Mouse (Mus musculus) embryonic facial prominence, embryonic 14.5 days (tissue): Measurements from ENCODE around the gene Ring1. TPM values are rescaled to one million over a fixed set of nuclear protein-coding genes. Genes with fewer than 3 reads are reported as not detected.

Experiments used
- ATAC-seq: fragments of 200-750 bp; cut with Nextera tagmentation; 2 replicates; pipeline ENCODE4 v1.8.0; 2017; ENCODE audit warnings: low read depth, moderate number of reproducible peaks, moderate TSS enrichment
- DNase-seq: peaks from one replicate; pipeline ENCODE4 v3.0.0-alpha.2; 2015; ENCODE audit warnings: low spot score
- H3K27ac ChIP-seq: fragments of 300-500 bp; sonication (generic); replicated peaks from 2 replicates; pipeline ENCODE4 v1.5.1; 2014; ENCODE audit warnings: low read depth, mild to moderate bottlenecking, low read length, moderate library complexity
- H3K27me3 ChIP-seq: fragments of 300-500 bp; sonication (generic); replicated peaks from 2 replicates; pipeline ENCODE4 v1.6.1; 2014; ENCODE audit warnings: low read length; ENCODE audit not compliant: control insufficient read depth, insufficient read depth
- H3K36me3 ChIP-seq: fragments of 300-500 bp; sonication (generic); 2 replicates; pipeline ENCODE4 v1.6.1; 2014; ENCODE audit warnings: low read length, mixed read lengths; ENCODE audit not compliant: control insufficient read depth, insufficient read depth
- H3K4me1 ChIP-seq: fragments of 300-500 bp; sonication (generic); 2 replicates; pipeline ENCODE4 v1.6.1; 2014; ENCODE audit warnings: antibody characterized with exemption, low read length; ENCODE audit not compliant: control insufficient read depth, insufficient read depth
- H3K4me2 ChIP-seq: fragments of 300-500 bp; sonication (generic); 2 replicates; pipeline ENCODE4 v1.6.1; 2014; ENCODE audit warnings: low read depth, mild to moderate bottlenecking, low read length, moderate library complexity, mixed read lengths
- H3K4me3 ChIP-seq: fragments of 300-500 bp; sonication (generic); 2 replicates; pipeline ENCODE4 v1.5.1; 2014; ENCODE audit warnings: low read depth, mild to moderate bottlenecking, low read length
- H3K9ac ChIP-seq: fragments of 300-500 bp; sonication (generic); 2 replicates; pipeline ENCODE4 v1.6.1; 2014; ENCODE audit warnings: low read depth, mild to moderate bottlenecking, low read length, moderate library complexity, mixed read lengths
- H3K9me3 ChIP-seq: fragments of 300-500 bp; sonication (generic); 2 replicates; pipeline ENCODE4 v1.6.1; 2016; ENCODE audit warnings: low read length; ENCODE audit not compliant: control insufficient read depth
- WGBS: fragments of 180-500 bp; shearing (Covaris S2); extraction: QIAGEN DNeasy Blood & Tissue Kit; methylation state at CpG from one replicate; pipeline ENCODE4 v1.1.7; 2014; 5-methylcytosine and 5-hydroxymethylcytosine counted together
- polyA plus RNA-seq: library from polyadenylated mRNA; unstranded; fragments of >200 nt; fragmentation: Nextera tagmentation; extraction: Ambion mirVana; gene quantifications from 2 replicates; pipeline ENCODE4 v1.2.1, GENCODE M21; 2014

Gene Ring1
- polyA plus RNA-seq, 1 experiment from 2014 or later = 6.0 TPM

DNA sequence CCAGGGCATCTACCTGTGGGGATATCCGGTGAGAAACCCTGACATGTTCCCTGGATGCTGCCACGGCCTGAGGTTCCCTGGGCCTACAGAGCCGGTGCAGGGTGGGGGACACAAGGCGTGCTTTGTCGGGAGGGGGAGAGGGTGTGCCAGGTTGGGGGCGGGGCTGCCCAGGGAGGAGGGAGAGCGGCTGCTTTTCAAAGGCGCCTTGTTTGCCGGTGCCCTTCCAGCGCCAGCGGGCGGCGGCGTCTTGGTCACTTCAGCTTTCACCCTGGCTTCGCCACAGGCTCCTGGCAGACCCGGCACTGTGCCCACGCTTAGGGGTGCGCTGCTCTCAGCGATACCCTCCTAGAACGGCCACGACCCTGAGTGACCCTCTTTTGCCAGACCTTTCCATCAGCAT lies 14.0 kb upstream of the Ring1 start:
- Histone ChIP-seq H3K36me3 (peaks cover 47% of the 10 kb centered on the region), H3K4me2 (peak overlapping the region; percentile 44), H3K27me3 (peaks cover 4% of the 10 kb centered on the region; the same call in 1 of the 2 replicates), H3K4me1 (peaks cover 11% of the 10 kb centered on the region; the same call in 1 of the 2 replicates), H3K4me3 (peak overlapping the region; percentile 32), H3K27ac (peak overlapping the region; percentile 44; the same call in 1 of the 2 replicates), H3K9ac (peak overlapping the region; percentile 58; the same call in 1 of the 2 replicates), H3K9me3 (no peaks in the 10 kb centered on the region)
- WGBS = 12% methylated on average over 11 of the region's 21 CpGs
- peak; percentile 39; the same call in 1 of the 2 replicates for ATAC-seq
- peak; percentile 61 for DNase-seq

DNA sequence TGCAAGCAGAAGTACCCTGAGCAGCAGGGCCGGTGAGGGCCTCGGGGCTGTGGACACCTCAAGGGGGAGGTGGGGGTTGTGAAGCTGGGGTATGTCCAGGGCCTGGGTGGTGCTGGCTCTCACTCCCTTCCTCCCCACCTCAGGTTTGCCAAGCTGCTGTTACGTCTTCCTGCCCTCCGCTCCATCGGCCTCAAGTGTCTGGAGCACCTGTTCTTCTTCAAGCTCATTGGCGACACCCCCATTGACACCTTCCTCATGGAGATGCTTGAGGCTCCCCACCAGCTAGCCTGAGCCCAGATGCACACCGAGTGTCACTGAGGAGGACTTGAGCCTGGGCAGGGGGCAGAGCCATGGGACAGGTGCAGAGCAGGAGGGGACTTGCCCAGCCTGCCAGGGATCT lies 12.8 kb upstream of the Ring1 start:
- no peak overlapping the region for H3K27ac ChIP-seq

DNA sequence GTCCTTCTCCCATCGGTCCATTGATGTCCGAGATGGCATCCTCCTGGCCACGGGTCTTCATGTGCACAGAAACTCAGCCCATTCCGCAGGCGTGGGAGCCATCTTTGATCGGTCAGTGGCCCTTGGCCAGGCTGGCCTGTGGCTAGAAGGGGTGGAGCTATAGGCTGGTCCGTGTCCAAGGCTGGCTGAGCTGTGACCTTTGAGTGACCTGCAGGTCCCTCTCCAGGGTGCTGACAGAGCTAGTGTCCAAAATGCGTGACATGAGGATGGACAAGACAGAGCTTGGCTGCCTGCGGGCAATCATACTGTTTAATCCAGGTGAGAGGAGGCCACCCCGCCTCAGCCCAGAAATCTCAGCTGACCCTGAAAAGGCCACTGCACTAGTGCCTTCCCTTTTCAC lies 12.2 kb upstream of the Ring1 start:
- H3K27me3 ChIP-seq = peaks cover 4% of the 10 kb centered on the region; the same call in 1 of the 2 replicates
- peaks cover 48% of the 10 kb centered on the region for H3K36me3 ChIP-seq
- no peak overlapping the region for H3K4me2 ChIP-seq
- peaks cover 20% of the 10 kb centered on the region for H3K4me1 ChIP-seq
- no peak for ATAC-seq
- 75% methylated on average over 10 of the region's 10 CpGs for WGBS
- H3K9me3 ChIP-seq = no peaks in the 10 kb centered on the region
- H3K27ac ChIP-seq = no peak overlapping the region
- no peak overlapping the region for H3K4me3 ChIP-seq
- DNase-seq = no peak
- no peak overlapping the region for H3K9ac ChIP-seq

More for the DNA sequence above, 12.8 kb upstream of the Ring1 start:
- WGBS = 93% methylated on average over 6 of the region's 7 CpGs
- H3K36me3 ChIP-seq = peaks cover 48% of the 10 kb centered on the region
- no peak overlapping the region for H3K4me3 ChIP-seq
- no peak overlapping the region for H3K9ac ChIP-seq
- no peak for ATAC-seq
- H3K4me1 ChIP-seq = peaks cover 20% of the 10 kb centered on the region
- H3K27me3 ChIP-seq = peaks cover 4% of the 10 kb centered on the region; the same call in 1 of the 2 replicates
- no peak for DNase-seq
- no peaks in the 10 kb centered on the region for H3K9me3 ChIP-seq
- H3K4me2 ChIP-seq = no peak overlapping the region

DNA sequence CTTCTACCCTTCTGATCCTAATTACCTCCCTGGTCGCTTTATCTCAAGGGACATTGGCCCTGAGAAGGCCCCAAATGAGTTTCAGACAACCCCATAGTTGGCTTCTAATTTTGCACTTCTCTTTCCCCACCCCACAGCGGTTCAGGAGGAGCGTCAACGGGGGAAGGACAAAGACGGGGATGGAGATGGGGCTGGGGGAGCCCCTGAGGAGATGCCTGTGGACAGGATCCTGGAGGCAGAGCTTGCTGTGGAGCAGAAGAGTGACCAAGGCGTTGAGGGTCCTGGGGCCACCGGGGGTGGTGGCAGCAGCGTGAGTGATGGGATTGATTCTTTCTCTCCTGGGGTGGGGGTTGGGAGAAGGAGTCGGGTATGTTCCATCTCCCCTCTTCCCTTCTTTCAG lies 11.0 kb upstream of the Ring1 start:
- Histone ChIP-seq H3K9me3 (no peaks in the 10 kb centered on the region), H3K4me3 (no peak overlapping the region), H3K4me2 (no peak overlapping the region), H3K4me1 (peaks cover 20% of the 10 kb centered on the region), H3K9ac (no peak overlapping the region), H3K36me3 (peaks cover 48% of the 10 kb centered on the region), H3K27ac (no peak overlapping the region), H3K27me3 (peaks cover 4% of the 10 kb centered on the region; the same call in 1 of the 2 replicates)
- ATAC-seq (no peak), DNase-seq (no peak)
- WGBS = 83% methylated on average over 9 of the region's 9 CpGs

DNA sequence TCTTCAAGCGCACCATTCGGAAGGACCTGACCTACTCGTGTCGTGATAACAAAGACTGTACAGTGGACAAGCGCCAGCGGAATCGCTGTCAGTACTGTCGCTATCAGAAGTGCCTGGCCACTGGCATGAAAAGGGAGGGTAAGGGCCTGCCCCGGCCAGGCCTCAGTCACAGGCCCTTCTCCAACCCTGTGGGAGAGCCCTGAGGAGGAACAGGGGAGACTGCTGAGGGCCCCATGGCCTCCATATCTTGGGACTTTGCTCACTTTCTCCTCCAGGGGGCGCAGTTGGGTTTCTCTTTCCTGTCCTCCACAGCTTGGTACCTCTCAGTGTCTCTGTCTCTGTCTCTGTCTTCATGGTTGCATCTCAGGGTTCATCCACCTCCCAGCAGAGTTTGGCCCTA lies 9.6 kb upstream of the Ring1 start:
- peaks cover 61% of the 10 kb centered on the region for H3K36me3 ChIP-seq
- 69% methylated on average over 10 of the region's 10 CpGs for WGBS
- DNase-seq = no peak

DNA sequence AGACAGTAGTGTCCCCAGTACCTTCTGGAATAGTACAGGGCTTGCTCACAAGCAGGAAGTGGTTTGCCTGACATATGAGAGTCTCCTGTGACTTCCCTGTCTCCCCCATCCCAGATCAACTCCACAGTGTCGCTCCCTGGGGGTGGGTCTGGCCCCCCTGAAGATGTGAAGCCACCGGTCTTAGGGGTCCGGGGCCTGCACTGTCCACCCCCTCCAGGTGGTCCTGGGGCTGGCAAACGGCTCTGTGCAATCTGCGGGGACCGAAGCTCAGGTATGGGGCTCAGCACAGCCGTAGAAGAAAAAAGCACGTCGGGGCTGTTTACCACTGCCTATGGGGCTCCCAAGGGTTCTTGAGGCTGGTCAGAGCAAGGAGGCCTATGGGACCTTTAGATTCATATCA lies 9.0 kb upstream of the Ring1 start:
- no peak for ATAC-seq
- no peaks in the 10 kb centered on the region for H3K9me3 ChIP-seq
- H3K4me2 ChIP-seq = peak overlapping the region; percentile 98
- no peak overlapping the region for H3K27ac ChIP-seq
- H3K4me1 ChIP-seq = peaks cover 25% of the 10 kb centered on the region
- no peak overlapping the region for H3K9ac ChIP-seq
- WGBS = 86% methylated on average over 9 of the region's 9 CpGs
- no peak for DNase-seq
- H3K27me3 ChIP-seq = no peaks in the 10 kb centered on the region
- peaks cover 67% of the 10 kb centered on the region for H3K36me3 ChIP-seq
- H3K4me3 ChIP-seq = no peak overlapping the region; the same call in 1 of the 2 replicates

More for the DNA sequence above, 9.6 kb upstream of the Ring1 start:
- Histone ChIP-seq H3K9ac (no peak overlapping the region), H3K4me1 (peaks cover 30% of the 10 kb centered on the region), H3K4me3 (no peak overlapping the region; the same call in 1 of the 2 replicates), H3K9me3 (no peaks in the 10 kb centered on the region), H3K4me2 (no peak overlapping the region), H3K27me3 (0 out of 2 replicates have a peak, but pooled peaks cover under 1% of the 10 kb centered on the region), H3K27ac (no peak overlapping the region)
- ATAC-seq = no peak

DNA sequence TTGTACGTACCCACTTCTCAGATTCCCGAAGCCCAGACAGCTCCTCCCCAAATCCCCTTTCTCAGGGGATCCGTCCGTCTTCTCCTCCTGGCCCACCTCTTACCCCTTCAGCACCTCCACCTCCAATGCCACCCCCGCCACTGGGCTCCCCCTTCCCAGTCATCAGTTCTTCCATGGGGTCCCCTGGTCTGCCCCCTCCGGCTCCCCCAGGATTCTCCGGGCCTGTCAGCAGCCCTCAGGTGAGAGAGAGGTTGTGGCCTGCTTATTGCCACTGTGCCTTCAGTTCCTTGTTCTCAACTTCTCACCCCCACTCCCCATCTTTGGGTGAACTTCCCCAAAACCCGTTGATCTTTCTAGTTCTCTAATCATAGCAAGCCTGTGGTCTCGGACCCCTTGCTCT lies 8.3 kb upstream of the Ring1 start:
- Histone ChIP-seq H3K27ac (no peak overlapping the region), H3K4me1 (peaks cover 25% of the 10 kb centered on the region), H3K4me2 (peak overlapping the region; percentile 98), H3K36me3 (peaks cover 65% of the 10 kb centered on the region), H3K9me3 (no peaks in the 10 kb centered on the region), H3K4me3 (peak overlapping the region; percentile 88), H3K27me3 (no peaks in the 10 kb centered on the region), H3K9ac (peak overlapping the region; percentile 95)
- ATAC-seq (no peak), DNase-seq (no peak)
- 56% methylated on average over 9 of the region's 9 CpGs for WGBS

DNA sequence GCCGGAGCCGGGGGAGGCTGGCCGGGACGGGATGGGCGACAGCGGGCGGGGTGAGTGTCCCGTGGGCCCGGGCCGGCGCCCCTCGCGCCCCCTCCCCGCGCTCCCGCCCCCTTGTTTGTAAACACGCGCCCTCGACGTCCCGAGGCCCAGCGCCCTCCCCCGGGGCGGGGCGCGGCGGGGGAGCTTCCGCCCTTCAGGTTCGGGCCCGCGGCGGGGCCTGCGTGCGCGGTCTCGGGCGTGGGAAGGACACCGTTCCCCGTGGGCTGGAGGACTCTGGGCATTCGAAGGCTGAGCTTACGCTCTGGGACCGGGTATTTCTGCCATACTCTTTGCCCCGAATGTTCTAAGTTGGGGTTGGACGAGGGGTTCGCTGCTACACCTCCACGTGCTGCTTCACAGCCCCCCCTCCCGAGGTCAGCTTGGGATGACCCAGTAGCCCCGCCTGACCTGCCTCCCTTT lies 7.7 kb upstream of the Ring1 start:
- peak; percentile 81 for DNase-seq
- Histone ChIP-seq H3K4me2 (peak overlapping the region; percentile 98), H3K9me3 (no peaks in the 10 kb centered on the region), H3K36me3 (peaks cover 59% of the 10 kb centered on the region), H3K27me3 (no peaks in the 10 kb centered on the region), H3K4me1 (peaks cover 25% of the 10 kb centered on the region), H3K9ac (peak overlapping the region; percentile 95), H3K4me3 (peak overlapping the region; percentile 88), H3K27ac (peak overlapping the region; percentile 95)
- 0 out of 2 replicates have a peak, but pooled peaks have one; percentile 1 for ATAC-seq
- WGBS = 0% methylated on average over 10 of the region's 48 CpGs
